Mouse (Mus musculus): ENCODE data around the gene Napb. TPM values are rescaled to one million over a fixed set of nuclear protein-coding genes. Genes with fewer than 3 reads are reported as not detected.
"Not testable (repeated sequence)": the region's sequence is repeated elsewhere in the genome, so short reads cannot be mapped to it uniquely, and the experiment has no call there.

Napb gene
- polyA plus RNA-seq (2015; fragmentation: Nextera tagmentation; extraction: Ambion mirVana) = 2.5 and 3.3 TPM in 2 replicates

- H3K9me3 ChIP-seq (replicated peaks) = no peaks in the 10 kb centered on the region
- H3K4me3 ChIP-seq = peak within 1 kb of the TSS; percentile 81
- H3K36me3 ChIP-seq = no peaks in the 10 kb centered on the region
- no peaks in the 10 kb centered on the region for H3K27me3 ChIP-seq
- H3K9ac ChIP-seq = peak within 1 kb of the TSS; percentile 82
- H3K4me1 ChIP-seq (replicated peaks) = peaks cover 9% of the 10 kb centered on the region
- 4% methylated on average over 18 of the region's 18 CpGs for WGBS
- peak within 1 kb of the TSS; percentile 48 for H3K27ac ChIP-seq
- peak within 1 kb of the TSS; percentile 93 for H3K4me2 ChIP-seq
- ATAC-seq (replicated peaks; ENCODE audit: insufficient number of reproducible peaks, insufficient read depth, low FRiP score, low read depth) = peak; percentile 99
These were observed at the start of gene Napb for GRCm38 (mm10) chr2:148732327-148733000. Napb (minus strand) TSS chr2:148732467.

DNA sequence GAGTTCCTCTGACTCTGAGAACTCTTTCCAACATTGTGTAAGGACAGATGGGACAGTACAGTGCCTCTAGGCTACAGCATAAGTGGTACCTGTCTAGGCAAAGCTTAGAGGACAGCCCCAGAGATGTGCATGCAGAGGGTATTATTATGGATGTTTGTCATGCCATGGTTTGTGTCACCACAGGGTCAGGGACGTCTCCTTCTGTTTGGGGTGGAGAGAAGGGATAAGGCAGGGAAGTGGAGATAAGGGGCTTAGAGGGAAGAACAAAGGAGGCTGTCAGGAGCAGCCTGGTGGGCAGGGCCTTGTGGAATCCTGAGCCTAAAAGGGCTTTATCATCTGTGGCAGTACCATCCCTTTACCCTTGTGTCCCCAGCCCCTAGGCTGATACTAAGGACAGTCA lies 49.4 kb upstream of the Napb start, which contains the start of gene 8030411F24Rik:
TSS of gene 8030411F24Rik (plus strand) at position 301 of the 400 bp plus-strand sequence.
- Histone ChIP-seq H3K27ac (no peak within 1 kb of the TSS), H3K9ac (no peak within 1 kb of the TSS), H3K9me3 (replicated peaks) (no peaks in the 10 kb centered on the region), H3K4me2 (no peak within 1 kb of the TSS), H3K36me3 (no peaks in the 10 kb centered on the region), H3K4me1 (replicated peaks) (no peaks in the 10 kb centered on the region), H3K4me3 (no peak within 1 kb of the TSS), H3K27me3 (no peaks in the 10 kb centered on the region)
- WGBS = 0% methylated on average over 1 of the region's 1 CpGs
- ATAC-seq (replicated peaks; ENCODE audit: insufficient number of reproducible peaks, insufficient read depth, low FRiP score, low read depth) = no peak

GRCm38 (mm10) chr2:148771397-148771796 lies 39.1 kb upstream of the Napb start, which contains the start of gene Cst11:
Cst11 (minus strand) TSS chr2:148771497.
- not testable (repeated sequence) for H3K27ac ChIP-seq; H3K4me2 ChIP-seq; H3K9me3 ChIP-seq (replicated peaks); H3K9ac ChIP-seq; H3K36me3 ChIP-seq; H3K4me3 ChIP-seq; ATAC-seq (replicated peaks; ENCODE audit: insufficient number of reproducible peaks, insufficient read depth, low FRiP score, low read depth); H3K4me1 ChIP-seq (replicated peaks); H3K27me3 ChIP-seq
- WGBS = 71% methylated on average over 4 of the region's 4 CpGs

DNA sequence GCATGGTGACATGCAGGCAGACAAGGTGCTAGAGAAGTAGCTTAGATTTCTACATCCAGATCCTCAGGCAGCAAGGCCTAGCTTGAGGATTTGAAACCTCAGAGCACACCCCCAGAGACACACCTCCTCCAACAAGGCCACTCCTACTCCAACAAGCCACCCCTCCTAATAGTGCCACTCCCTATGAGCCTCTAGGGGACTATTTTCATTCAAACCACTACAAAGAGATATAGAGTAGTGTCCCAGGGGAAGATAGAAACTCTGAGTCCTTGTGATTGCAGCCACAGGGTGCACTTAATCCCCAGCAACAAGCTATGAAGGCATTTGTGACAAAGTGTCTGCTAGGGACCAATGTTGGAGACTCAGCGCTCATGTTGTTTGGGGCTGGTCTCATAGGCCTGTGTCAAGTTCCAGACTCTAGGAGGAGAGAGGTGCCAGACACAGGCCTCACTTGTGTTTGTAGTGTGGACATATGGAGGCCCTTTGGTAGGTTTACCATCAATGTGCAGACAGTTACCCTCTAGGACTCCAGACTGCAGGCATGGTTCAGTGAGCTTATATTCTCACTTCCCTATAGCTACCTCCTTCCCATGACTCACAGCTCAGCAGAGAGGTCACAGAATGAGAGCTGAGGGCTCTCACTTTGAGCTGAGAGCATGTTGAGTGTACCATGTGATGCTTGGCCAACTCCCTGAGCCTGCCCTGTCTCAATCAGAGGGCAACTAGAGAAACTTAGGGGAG lies 31.6 kb upstream of the Napb start:
- H3K9ac ChIP-seq = no peak overlapping the region

GRCm38 (mm10) chr2:148754310-148754846 lies 22.1 kb upstream of the Napb start:
- Histone ChIP-seq H3K27me3 (peaks cover 4% of the 10 kb centered on the region; the same call in 1 of the 2 replicates), H3K4me3 (no peak overlapping the region), H3K4me2 (no peak overlapping the region), H3K9ac (no peak overlapping the region), H3K27ac (no peak overlapping the region), H3K9me3 (replicated peaks) (no peaks in the 10 kb centered on the region), H3K36me3 (no peaks in the 10 kb centered on the region), H3K4me1 (replicated peaks) (no peaks in the 10 kb centered on the region)
- no peak for ATAC-seq (replicated peaks; ENCODE audit: insufficient number of reproducible peaks, insufficient read depth, low FRiP score, low read depth)
- 52% methylated on average over 1 of the region's 1 CpGs for WGBS

More for the DNA sequence above, 31.6 kb upstream of the Napb start:
- WGBS = 100% methylated on average over 1 of the region's 1 CpGs
- Histone ChIP-seq H3K36me3 (no peaks in the 10 kb centered on the region), H3K27ac (no peak overlapping the region), H3K27me3 (no peaks in the 10 kb centered on the region), H3K4me1 (replicated peaks) (no peaks in the 10 kb centered on the region), H3K9me3 (replicated peaks) (no peaks in the 10 kb centered on the region), H3K4me2 (no peak overlapping the region), H3K4me3 (no peak overlapping the region)
- no peak for ATAC-seq (replicated peaks; ENCODE audit: insufficient number of reproducible peaks, insufficient read depth, low FRiP score, low read depth)

- no peak overlapping the region for H3K27ac ChIP-seq
- H3K4me2 ChIP-seq = peak overlapping the region; percentile 72
- H3K36me3 ChIP-seq = no peaks in the 10 kb centered on the region
- no peaks in the 10 kb centered on the region for H3K9me3 ChIP-seq (replicated peaks)
- H3K4me1 ChIP-seq (replicated peaks) = no peaks in the 10 kb centered on the region
- H3K27me3 ChIP-seq = peaks cover 4% of the 10 kb centered on the region; the same call in 1 of the 2 replicates
- H3K9ac ChIP-seq = no peak overlapping the region
- 0 out of 2 replicates have a peak, but pooled peaks have one; percentile 39 for ATAC-seq (replicated peaks; ENCODE audit: insufficient number of reproducible peaks, insufficient read depth, low FRiP score, low read depth)
- H3K4me3 ChIP-seq = peak overlapping the region; percentile 43
- 16% methylated on average over 15 of the region's 15 CpGs for WGBS
These were observed 19.9 kb upstream of the Napb start for GRCm38 (mm10) chr2:148751893-148752813.

- no peak for ATAC-seq (replicated peaks; ENCODE audit: insufficient number of reproducible peaks, insufficient read depth, low FRiP score, low read depth)
- Histone ChIP-seq H3K9me3 (replicated peaks) (no peaks in the 10 kb centered on the region), H3K9ac (no peak within 1 kb of the TSS), H3K27ac (no peak within 1 kb of the TSS), H3K4me2 (no peak within 1 kb of the TSS), H3K36me3 (no peaks in the 10 kb centered on the region), H3K27me3 (peaks cover 4% of the 10 kb centered on the region; the same call in 1 of the 2 replicates), H3K4me3 (no peak within 1 kb of the TSS), H3K4me1 (replicated peaks) (no peaks in the 10 kb centered on the region)
- WGBS = 70% methylated on average over 1 of the region's 1 CpGs
These were observed 17.8 kb upstream of the Napb start, which contains the start of gene Cstl1 for GRCm38 (mm10) chr2:148750058-148750457. Cstl1 (plus strand) TSS chr2:148750358.

DNA sequence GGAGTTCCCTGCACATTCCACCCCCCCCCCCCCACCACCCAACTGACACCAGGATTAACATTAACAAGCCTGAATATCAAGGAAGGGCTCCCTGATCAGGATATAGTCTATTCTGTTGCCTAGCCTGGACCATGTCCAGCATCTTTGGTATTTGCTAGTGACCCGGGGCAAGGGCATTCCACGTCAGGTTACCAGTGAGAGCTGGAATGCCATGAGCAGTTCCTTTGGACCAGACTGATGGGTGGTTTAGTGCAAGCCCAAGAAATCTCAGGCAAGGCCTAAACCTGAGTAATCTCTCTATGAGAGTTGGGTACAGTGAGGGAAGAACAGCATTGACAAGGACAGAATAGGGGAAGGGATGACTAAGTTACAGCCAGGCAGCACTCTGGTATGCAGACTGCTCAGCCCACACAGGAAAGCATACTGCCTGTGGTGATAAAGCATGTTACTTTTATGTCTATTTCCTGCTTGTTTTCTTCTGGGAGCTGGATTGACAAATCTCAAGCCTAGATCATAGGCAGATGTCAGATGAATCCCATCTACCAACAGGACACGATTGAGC lies 11.7 kb upstream of the Napb start:
- Histone ChIP-seq H3K27ac (no peak overlapping the region), H3K27me3 (no peaks in the 10 kb centered on the region), H3K4me3 (no peak overlapping the region), H3K4me1 (replicated peaks) (no peaks in the 10 kb centered on the region), H3K36me3 (no peaks in the 10 kb centered on the region), H3K9ac (no peak overlapping the region), H3K9me3 (replicated peaks) (no peaks in the 10 kb centered on the region), H3K4me2 (no peak overlapping the region)
- no peak for ATAC-seq (replicated peaks; ENCODE audit: insufficient number of reproducible peaks, insufficient read depth, low FRiP score, low read depth)
- WGBS = 51% methylated on average over 3 of the region's 3 CpGs

GRCm38 (mm10) chr2:148743001-148743400 lies 10.7 kb upstream of the Napb start:
- H3K9me3 ChIP-seq (replicated peaks) = no peaks in the 10 kb centered on the region
- no peak overlapping the region for H3K27ac ChIP-seq
- no peak overlapping the region for H3K9ac ChIP-seq
- H3K4me3 ChIP-seq = no peak overlapping the region
- H3K4me1 ChIP-seq (replicated peaks) = no peaks in the 10 kb centered on the region
- no peaks in the 10 kb centered on the region for H3K36me3 ChIP-seq
- ATAC-seq (replicated peaks; ENCODE audit: insufficient number of reproducible peaks, insufficient read depth, low FRiP score, low read depth) = no peak
- no peak overlapping the region for H3K4me2 ChIP-seq
- WGBS = 65% methylated on average over 3 of the region's 3 CpGs
- H3K27me3 ChIP-seq = no peaks in the 10 kb centered on the region

- H3K36me3 ChIP-seq = no peaks in the 10 kb centered on the region
- peak; percentile 60 for ATAC-seq (replicated peaks; ENCODE audit: insufficient number of reproducible peaks, insufficient read depth, low FRiP score, low read depth)
- H3K9ac ChIP-seq = peak overlapping the region; percentile 82
- H3K4me2 ChIP-seq = peak overlapping the region; percentile 93
- no peaks in the 10 kb centered on the region for H3K9me3 ChIP-seq (replicated peaks)
- H3K27ac ChIP-seq = peak overlapping the region; percentile 48
- WGBS = 1% methylated on average over 35 of the region's 35 CpGs
- H3K4me3 ChIP-seq = peak overlapping the region; percentile 81
- no peaks in the 10 kb centered on the region for H3K27me3 ChIP-seq
- H3K4me1 ChIP-seq (replicated peaks) = peaks cover 9% of the 10 kb centered on the region
These were observed 497 bp downstream of the Napb start for GRCm38 (mm10) chr2:148731614-148732326.

Data from heart, embryonic 15.5 days (tissue).